Mouse (Mus musculus) neural tube, embryonic 14.5 days (tissue): ENCODE data around the gene Hand2. TPM values are rescaled to one million over a fixed set of nuclear protein-coding genes. Genes with fewer than 3 reads are reported as not detected.

ENCODE experiments used
- ATAC-seq: fragments of 200-750 bp; cut with Nextera tagmentation; 2 replicates; pipeline ENCODE4 v1.8.0; 2017; ENCODE audit warnings: low read depth, mild to moderate bottlenecking, moderate TSS enrichment, moderate library complexity
- H3K27ac ChIP-seq: fragments of 300-500 bp; sonication (generic); 2 replicates; pipeline ENCODE4 v1.5.1; 2014; ENCODE audit warnings: low read depth, mild to moderate bottlenecking, control low read depth, low read length, moderate library complexity, mixed read lengths
- H3K27me3 ChIP-seq: fragments of 300-500 bp; sonication (generic); 2 replicates; pipeline ENCODE4 v1.6.1; 2014; ENCODE audit warnings: low read length; ENCODE audit not compliant: control insufficient read depth, insufficient read depth
- H3K36me3 ChIP-seq: fragments of 300-500 bp; sonication (generic); 2 replicates; pipeline ENCODE4 v1.6.1; 2014; ENCODE audit warnings: low read length, mixed read lengths; ENCODE audit not compliant: control insufficient read depth, insufficient read depth
- H3K4me1 ChIP-seq: fragments of 300-500 bp; sonication (generic); 2 replicates; pipeline ENCODE4 v1.6.1; 2014; ENCODE audit warnings: low read length; ENCODE audit not compliant: control insufficient read depth, insufficient read depth
- H3K4me2 ChIP-seq: fragments of 300-500 bp; sonication (generic); 2 replicates; pipeline ENCODE4 v1.6.1; 2014; ENCODE audit warnings: mild to moderate bottlenecking, low read depth, low read length, control low read depth
- H3K4me3 ChIP-seq: fragments of 300-500 bp; sonication (generic); 2 replicates; pipeline ENCODE4 v1.5.1; 2014; ENCODE audit warnings: low read depth, low read length, control low read depth, mixed read lengths
- H3K9ac ChIP-seq: fragments of 300-500 bp; sonication (generic); replicated peaks from 2 replicates; pipeline ENCODE4 v1.6.1; 2014; ENCODE audit warnings: low read depth, mild to moderate bottlenecking, control low read depth, low read length, mixed read lengths
- H3K9me3 ChIP-seq: fragments of 300-500 bp; sonication (generic); 2 replicates; pipeline ENCODE4 v1.6.1; 2016; ENCODE audit warnings: low read length; ENCODE audit not compliant: control insufficient read depth
- WGBS: fragments of 180-500 bp; shearing (Covaris S2); extraction: QIAGEN DNeasy Blood & Tissue Kit; methylation state at CpG from one replicate; pipeline ENCODE4 v1.1.7; 2014; 5-methylcytosine and 5-hydroxymethylcytosine counted together
- polyA plus RNA-seq: library from polyadenylated mRNA; unstranded; fragments of >200 nt; fragmentation: Nextera tagmentation; extraction: Ambion mirVana; gene quantifications from 2 replicates; pipeline ENCODE4 v1.2.1, GENCODE M21; 2014

Gene Hand2
- polyA plus RNA-seq, 1 experiment from 2014 or later, result not detected

DNA sequence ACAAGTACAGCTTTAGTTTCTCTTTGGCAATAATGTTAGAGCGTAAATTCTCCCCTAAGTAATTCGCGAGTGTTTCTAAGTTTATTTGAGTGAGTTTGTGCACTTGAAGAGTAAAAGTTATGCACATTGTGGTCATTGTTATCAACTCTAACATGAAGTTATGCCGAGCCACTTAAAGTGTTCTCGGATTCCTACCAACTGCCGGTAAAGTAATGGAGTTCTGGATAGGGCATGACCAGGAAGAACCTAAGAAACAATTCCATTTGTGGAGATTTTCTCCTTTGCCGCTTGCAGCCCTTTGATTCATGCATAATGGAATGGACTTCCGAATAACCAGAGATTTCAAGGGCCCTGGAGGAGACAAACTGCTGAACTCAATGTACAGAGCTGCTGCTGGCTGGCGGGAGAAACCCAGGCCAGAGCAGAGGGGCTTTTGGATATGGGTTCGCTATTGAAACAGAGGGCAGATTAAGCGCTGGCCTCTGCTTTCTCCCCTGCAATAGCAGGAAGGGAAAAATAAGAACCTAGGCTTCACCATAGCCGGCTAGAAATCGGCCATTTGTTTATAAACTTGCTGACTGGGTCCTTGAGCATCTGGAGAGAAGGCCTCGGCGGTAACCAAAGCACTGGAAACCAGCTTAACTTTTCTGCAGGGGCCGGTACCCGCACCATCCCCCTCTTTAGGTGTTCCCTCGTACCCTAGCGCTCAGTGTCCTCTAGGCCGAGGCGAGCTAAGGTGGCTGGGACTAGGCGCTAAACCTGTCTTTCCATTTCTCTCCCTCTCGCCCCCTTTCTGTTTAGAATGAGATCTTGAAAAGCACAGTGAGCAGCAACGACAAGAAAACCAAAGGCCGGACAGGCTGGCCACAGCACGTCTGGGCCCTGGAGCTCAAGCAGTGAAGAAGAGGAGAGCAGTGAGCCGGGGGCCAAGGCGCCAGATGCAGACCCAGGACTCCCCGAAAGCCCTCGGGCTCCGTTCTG, 2.5 kb downstream of the Hand2 start:
- no peak overlapping the region for H3K9ac ChIP-seq
- H3K4me2 ChIP-seq, result no peak overlapping the region
- peaks cover 7% of the 10 kb centered on the region; the same call in 1 of the 2 replicates for H3K4me1 ChIP-seq
- H3K4me3 ChIP-seq, result no peak overlapping the region
- no peak overlapping the region for H3K27ac ChIP-seq
- H3K27me3 ChIP-seq, result peaks cover 71% of the 10 kb centered on the region
- no peaks in the 10 kb centered on the region for H3K36me3 ChIP-seq
- ATAC-seq, result no peak
- under 1% methylated on average over 31 of the region's 31 CpGs for WGBS
- H3K9me3 ChIP-seq, result no peaks in the 10 kb centered on the region

DNA sequence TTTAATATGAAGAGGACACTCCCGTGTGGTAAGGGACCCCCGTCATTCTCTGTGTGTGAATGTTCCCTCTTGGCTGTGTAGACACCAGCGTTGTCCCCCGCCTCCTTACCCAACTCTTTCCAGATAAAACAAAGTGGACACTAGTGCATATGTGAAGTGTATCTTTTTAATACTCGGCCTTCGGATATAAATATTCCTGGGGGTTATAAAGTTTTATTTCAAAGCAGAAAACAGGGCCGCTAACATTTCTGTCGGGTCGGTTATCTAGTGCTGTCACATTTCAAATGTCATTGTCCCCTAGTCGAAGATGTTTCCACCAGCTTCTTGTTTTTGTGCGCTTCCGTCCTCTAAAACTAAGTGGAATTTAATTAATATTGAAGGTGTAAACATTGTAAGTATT, 3.3 kb downstream of the Hand2 start:
- peaks cover 7% of the 10 kb centered on the region; the same call in 1 of the 2 replicates for H3K4me1 ChIP-seq
- no peaks in the 10 kb centered on the region for H3K9me3 ChIP-seq
- peaks cover 70% of the 10 kb centered on the region for H3K27me3 ChIP-seq
- H3K4me2 ChIP-seq, result no peak overlapping the region
- 2% methylated on average over 12 of the region's 12 CpGs for WGBS
- ATAC-seq, result no peak
- no peak overlapping the region for H3K27ac ChIP-seq
- H3K36me3 ChIP-seq, result no peaks in the 10 kb centered on the region
- no peak overlapping the region for H3K9ac ChIP-seq
- H3K4me3 ChIP-seq, result no peak overlapping the region

DNA sequence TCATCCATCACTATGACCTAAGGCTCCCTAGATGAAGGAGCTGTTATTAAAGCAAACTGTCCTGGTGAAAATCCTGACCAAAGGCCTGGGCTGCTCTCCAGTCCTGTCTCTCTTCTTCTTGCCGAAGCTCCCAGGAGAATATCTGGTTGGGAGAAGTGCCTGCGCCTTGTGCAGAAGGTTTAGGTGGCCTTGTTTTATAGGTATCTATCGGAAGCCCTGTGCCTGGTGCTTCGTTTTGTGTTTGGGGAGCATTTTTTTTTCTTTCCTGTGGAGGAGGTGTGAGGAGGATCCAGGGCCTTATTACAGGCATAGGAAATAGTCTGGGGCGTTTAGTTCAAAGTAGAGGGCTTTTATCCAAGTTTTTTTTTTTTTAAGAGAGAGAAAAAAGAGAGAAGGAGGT, 3.9 kb downstream of the Hand2 start:
- no peak for ATAC-seq
- no peak overlapping the region for H3K4me2 ChIP-seq
- 0% methylated on average over 5 of the region's 5 CpGs for WGBS
- peaks cover 7% of the 10 kb centered on the region; the same call in 1 of the 2 replicates for H3K4me1 ChIP-seq
- H3K27me3 ChIP-seq, result peaks cover 70% of the 10 kb centered on the region
- no peak overlapping the region for H3K4me3 ChIP-seq
- H3K36me3 ChIP-seq, result no peaks in the 10 kb centered on the region
- no peak overlapping the region for H3K9ac ChIP-seq
- H3K27ac ChIP-seq, result no peak overlapping the region
- H3K9me3 ChIP-seq, result no peaks in the 10 kb centered on the region

DNA sequence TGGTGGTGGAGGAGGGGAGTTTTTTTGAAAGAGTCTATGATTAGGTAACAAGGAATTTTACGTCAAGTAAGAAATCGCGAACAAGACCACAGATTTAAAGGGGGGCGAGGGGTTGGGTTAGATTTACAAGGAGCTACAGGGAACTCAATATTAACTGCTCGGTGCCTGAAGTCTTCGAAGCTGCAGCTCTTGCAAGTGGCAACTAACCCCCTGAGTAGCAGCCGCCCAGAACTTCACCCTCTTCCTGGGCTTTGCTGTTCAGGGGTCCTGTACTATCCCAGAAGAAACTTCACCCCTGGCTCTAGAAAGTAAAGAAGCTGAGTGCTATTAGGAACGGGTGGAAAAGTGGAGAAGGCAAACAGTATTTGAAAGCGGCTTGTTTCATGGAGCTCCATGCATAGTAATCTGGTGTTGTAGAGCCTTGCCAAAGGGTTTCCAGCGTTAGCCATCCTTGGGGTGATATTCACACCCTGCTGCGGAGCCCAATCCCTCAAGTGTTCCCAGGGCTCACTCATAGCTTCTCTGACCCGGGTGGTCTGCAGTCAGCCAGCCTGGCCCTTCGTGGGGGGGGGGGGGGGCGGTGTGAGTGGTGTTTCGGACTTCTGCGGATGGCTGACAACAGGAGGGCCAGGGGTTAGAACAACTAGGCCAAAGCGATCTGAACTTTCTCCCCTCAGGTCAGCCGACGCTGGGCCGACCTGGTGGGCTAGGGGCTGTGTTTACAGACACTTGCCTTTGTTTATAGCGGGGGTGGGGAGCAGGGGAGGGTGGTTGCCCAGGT, 4.5 kb downstream of the Hand2 start:
- Histone ChIP-seq H3K4me3 (no peak overlapping the region), H3K36me3 (no peaks in the 10 kb centered on the region), H3K9ac (no peak overlapping the region), H3K4me2 (no peak overlapping the region), H3K27ac (no peak overlapping the region), H3K9me3 (no peaks in the 10 kb centered on the region), H3K4me1 (peaks cover 7% of the 10 kb centered on the region; the same call in 1 of the 2 replicates), H3K27me3 (peaks cover 71% of the 10 kb centered on the region)
- 2% methylated on average over 21 of the region's 21 CpGs for WGBS
- no peak for ATAC-seq

DNA sequence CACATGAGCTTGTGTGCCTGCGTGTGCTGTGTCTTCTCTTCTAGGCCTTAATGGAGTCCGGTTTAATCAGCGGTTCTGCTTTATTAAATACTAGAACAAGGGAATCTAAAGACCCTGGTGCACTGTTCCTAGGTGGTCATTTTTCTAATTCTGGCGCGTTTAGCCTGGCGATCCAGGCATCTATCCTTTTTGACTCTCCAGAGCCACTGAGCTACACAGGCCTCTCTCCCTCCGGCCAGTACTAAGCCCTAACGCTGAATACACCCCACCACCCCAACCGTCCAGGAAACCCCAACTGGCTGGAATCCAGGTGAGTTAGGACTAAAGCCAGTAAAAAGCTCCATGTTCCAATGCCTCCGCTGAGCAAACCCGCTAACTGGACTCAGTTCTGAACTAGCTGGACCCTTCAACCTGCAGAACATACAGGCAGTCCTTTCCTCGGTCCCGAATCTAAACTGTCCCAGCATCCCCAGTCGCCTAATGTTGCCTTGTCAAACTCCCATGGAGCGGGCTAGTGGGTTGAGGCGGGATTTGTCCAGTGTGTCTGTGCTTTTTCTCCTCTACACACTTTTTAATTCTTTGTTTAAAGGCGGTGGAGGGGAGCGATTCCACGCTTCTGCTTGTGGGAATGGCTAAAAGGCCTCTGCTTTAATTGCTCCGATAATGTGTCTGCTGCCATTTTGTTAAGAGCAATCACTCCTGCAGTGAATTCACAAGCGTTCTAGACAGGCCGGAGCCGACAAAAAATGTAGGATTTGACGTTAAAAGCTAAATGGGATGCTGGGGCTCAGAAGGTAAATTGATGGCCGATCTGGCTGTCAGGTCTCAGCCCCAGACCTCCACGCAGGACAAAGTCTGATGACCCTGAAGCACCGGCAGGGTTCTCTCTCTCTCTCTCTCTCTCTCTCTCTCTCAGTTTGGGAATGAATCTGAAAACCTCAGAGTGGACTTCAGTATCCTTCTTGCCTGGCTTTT, 5.6 kb downstream of the Hand2 start:
- Histone ChIP-seq H3K4me2 (no peak overlapping the region), H3K36me3 (no peaks in the 10 kb centered on the region), H3K9ac (no peak overlapping the region), H3K9me3 (no peaks in the 10 kb centered on the region), H3K27me3 (peaks cover 72% of the 10 kb centered on the region), H3K4me1 (peaks cover 6% of the 10 kb centered on the region; the same call in 1 of the 2 replicates), H3K27ac (no peak overlapping the region), H3K4me3 (no peak overlapping the region)
- no peak for ATAC-seq
- 2% methylated on average over 27 of the region's 27 CpGs for WGBS

DNA sequence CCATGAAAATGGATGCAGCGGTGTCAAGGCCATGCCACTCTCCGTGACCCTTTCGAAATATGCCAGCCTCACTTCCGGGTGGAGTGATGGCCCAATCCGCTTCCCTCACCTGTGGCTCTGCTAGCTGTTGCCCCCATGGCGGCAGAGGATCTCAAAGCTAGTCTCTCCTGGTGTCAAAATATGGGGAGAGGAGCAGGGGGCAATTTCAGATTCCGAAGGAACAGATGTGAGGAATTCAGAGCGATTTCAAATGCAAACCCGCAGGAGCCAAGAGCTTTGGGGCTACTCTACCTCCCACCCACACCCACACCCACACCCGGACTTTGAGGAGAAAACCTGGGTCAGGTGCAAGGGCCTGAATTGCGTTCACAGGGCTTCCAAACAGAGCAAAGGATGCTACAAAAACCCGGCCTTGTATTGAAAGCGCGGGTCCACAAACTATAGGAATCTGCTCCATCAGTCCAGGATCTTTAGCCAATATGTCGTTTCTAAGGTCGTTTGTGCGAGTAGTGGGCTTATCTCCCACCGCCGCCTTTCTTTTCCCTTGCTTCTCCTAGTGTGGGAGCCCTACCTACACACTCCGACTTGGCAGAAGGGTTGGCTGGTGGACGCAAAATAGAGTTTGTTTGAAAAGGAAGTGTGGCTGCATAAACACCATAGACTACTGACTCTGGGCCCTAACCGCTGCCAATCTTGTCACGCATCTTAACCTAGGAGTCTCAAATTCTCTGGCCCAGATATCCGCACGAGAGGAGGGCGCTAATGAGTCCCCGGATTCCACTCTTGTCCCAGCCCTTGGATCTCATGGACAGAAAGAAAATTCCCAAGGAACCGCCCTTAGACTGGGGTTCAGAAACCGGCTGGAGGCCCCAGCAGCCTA, 6.7 kb downstream of the Hand2 start:
- H3K36me3 ChIP-seq, result no peaks in the 10 kb centered on the region
- no peak overlapping the region for H3K9ac ChIP-seq
- H3K27me3 ChIP-seq, result peaks cover 69% of the 10 kb centered on the region
- no peak overlapping the region for H3K27ac ChIP-seq
- H3K4me3 ChIP-seq, result no peak overlapping the region
- H3K4me2 ChIP-seq, result no peak overlapping the region
- ATAC-seq, result no peak
- WGBS, result under 1% methylated on average over 29 of the region's 29 CpGs
- H3K4me1 ChIP-seq, result no peaks in the 10 kb centered on the region
- no peaks in the 10 kb centered on the region for H3K9me3 ChIP-seq

DNA sequence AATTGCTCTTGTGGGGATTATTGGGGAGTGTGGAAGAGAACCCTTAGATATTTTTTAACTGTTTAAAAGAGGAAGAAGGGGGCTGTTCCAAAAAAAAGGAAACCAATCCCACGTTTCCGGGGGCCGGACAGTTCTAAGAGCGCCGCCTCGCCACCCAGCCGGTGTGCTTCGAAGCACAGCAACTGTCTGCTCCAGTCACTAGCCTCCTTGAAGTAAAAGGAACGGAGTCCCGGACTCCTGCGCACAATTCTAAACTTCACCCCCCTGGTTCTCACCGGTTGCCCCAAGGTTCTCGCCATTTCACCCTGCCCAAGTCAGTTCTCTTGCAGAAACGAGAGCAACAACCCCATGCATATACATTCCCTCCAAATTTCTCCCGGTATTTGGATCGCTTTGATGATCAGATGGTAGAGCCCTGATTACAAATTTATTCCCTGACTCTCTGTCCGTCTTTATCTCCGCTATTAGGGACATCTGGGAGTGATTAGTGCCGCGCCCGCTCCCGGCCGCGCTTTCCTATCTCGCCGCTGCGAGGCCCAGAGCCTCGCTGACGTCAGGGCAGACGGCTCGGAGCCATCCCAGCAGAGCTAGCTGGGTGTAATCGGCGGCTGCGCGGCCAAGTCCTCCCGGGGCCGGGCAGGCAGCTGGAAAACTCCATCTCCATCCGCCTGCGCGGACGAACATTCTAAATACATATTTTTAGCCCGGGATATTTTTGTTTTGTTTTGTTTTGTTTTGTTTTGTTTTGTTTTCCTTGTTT, 7.6 kb downstream of the Hand2 start:
- WGBS, result under 1% methylated on average over 42 of the region's 42 CpGs
- peak; percentile 81 for ATAC-seq
- H3K4me1 ChIP-seq, result no peaks in the 10 kb centered on the region
- no peak overlapping the region for H3K27ac ChIP-seq
- no peaks in the 10 kb centered on the region for H3K9me3 ChIP-seq
- peaks cover 65% of the 10 kb centered on the region for H3K27me3 ChIP-seq
- peak overlapping the region; percentile 17; the same call in 1 of the 2 replicates for H3K4me3 ChIP-seq
- no peak overlapping the region; the same call in 1 of the 2 replicates for H3K4me2 ChIP-seq
- no peaks in the 10 kb centered on the region for H3K36me3 ChIP-seq
- H3K9ac ChIP-seq, result no peak overlapping the region
